Mouse (Mus musculus) 416B (cell line): Measurements from ENCODE around the gene Tmx1.

ENCODE experiments used
- DNase-seq: peaks from one replicate; pipeline ENCODE4 v3.0.0; 2011; ENCODE audit warnings: low read depth

Gene Tmx1

DNA sequence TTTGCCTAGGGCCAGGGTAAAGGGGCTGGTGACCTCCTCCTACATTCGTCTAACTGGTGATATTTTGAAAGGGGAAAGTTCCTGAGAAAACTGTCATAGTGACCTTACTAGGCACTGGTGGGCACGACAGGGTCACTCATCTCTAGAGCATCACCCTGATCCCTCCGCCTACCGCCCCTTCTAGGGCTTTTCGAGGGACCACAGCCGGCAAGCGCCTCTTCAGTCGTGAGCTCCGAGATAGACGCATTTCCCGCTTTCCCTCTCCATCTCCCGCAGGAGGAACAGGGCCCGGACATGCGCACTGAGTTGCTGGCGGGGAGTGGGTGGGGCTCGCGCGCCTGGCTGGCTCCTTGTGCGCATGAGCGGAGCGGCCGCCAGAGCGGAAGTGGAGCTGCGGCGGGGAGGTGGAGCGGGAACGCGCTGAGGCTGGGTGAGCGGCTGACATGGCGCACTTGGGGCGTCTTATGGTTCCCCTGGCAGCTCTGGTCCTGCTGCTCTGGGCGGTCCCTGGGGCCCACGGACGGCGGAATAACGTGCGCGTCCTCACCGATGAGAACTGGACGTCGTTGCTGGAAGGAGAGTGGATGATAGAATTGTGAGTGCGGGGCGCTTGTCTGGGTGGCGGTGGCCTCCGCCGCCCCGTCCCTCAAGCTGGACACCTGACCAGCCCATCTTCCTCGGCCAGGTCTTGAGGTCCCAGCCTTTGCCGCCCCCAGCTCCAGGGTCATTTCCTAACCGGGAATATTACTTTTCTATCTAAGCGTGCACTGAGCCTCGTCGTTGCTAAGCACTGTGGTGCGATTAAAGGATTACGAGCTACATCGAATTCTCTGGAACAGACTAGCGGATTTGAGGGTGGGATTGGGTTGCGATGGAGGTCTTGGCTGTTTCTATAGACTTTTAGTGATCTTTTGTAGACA, at the start of gene Tmx1:
Gene Tmx1, plus strand, starts transcription at position 370 of the 920 bp plus-strand sequence.
- peak; percentile 91 for DNase-seq

DNA sequence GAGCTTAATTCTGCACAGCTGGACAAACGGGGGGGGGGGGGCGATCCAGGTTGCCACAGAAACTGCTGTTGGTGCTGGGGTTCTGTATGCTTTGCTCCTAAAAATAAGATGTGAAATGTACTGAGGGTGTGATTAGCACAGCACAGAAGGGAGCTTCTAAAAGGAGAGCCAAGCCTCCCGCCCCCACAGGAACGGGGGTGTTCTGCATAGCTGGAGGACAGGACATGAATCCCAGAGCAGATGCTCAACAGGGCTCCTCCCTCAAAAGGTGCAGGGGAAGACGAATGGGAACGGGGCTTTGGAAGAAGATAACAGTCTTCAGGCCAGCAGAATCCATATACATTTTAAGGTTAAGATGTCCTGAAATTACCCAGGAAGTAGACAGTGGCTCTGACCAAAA, 48.6 kb upstream of the Tmx1 start:
- no peak for DNase-seq

DNA sequence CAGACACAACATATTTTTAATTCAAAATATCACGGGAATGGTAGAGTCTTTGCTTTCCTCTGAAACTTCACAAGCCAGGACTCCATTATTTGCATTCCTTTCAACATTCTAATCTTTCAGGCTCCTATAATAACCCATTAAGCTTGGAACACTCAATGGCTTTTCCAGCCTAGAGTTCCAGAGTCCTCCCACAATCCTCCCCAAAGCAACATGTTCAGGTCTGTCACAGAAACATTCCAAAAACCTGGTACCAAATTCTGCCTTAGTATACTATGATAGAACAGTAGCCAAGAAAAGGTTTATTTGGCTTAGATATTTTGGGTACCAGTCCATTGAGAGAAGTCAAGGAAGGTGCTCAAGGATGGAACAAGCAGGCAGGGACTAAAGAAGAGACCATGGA, 44.5 kb upstream of the Tmx1 start:
- DNase-seq = no peak

DNA sequence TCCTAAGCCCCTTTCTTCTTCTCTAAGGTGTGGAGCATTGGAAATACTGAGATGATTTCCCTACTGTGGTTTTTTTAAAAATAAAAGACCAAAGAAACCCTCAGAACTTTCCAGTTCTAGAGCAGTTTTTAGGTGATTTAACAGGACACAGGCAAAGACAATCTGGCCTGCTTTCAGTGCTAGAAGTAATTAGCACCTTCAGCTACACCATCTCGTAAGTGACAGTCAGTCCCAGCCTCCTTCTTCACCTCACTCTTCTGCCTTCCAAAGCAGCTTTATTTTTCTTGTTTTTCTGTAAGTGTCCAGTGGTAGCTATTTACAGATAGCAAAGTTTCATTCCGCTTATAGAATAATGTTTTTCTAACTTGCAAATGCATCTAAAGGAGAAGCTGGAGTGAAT, 43.3 kb upstream of the Tmx1 start:
- DNase-seq = no peak

DNA sequence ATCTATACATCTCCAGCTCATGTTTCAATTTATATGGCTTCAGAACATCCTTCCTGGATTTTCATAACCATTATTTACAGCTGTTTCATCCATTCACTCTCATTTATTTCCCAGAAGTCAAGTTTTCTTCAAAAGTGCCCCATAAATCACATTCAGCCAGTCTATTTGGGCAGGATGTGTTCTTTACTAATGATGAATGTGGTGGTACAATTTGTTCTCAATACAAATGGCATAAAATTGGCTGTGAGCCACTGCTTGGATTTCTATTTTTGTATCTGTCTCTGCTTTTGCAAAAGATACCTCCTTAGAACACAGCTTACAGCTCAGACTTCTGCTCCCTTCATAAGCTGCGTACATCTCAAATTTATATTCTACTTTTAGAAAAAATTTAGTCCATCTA, 32.7 kb upstream of the Tmx1 start:
- no peak for DNase-seq

DNA sequence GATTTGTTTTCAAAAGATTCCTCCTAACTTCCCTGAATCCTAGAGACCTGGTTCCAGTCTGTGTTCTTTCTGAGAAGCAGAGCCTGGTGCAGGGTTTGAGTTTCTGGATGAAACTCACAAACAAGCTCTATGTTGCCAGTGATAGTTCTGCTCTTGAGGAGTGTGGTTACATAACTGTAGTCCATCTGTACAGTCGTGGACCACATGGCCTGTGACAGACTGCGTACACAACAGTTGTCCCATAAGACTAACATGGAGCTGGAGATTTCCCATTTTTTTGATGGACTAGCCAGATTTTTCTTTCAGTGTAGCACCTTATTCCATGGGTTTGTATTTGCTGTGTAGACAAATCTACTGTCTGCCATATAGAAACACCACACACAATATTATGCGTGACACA, 31.9 kb upstream of the Tmx1 start:
- no peak for DNase-seq

DNA sequence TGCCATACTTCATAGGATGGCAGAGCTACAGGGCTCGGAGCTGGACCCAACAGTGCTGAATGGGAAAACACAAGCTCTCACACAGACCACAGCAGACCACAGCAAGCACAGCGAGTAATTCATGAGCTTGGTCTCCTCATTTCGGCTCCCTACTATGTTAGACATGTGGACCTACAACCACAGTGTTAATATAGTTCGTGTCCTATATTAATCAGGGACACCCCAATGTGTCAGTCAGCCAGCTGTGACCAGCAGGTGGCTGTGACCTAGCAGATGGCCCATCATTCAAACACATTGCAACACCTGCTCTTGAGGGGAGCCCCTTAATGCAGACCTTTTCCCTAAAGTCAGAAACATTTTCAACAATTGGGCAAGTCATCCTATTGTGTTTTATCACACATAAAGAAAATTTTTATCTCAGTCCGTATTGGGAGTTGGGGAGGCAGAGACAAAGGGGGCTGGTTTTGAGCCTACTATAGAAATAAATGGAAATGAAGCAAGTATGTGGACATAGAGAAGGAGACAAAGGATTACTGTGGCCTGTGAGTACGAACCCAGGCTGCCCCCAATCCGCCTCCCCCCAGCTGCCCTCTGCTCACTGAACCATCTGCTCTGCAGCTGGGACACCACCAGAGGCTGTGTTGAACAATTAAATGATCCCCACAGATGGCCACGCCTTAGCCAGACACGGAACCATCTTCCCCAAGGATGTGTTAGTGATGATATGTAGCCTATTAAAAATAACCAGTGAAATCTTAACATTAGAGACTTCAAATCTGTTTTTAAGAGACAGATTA, 30.4 kb upstream of the Tmx1 start:
- no peak for DNase-seq

DNA sequence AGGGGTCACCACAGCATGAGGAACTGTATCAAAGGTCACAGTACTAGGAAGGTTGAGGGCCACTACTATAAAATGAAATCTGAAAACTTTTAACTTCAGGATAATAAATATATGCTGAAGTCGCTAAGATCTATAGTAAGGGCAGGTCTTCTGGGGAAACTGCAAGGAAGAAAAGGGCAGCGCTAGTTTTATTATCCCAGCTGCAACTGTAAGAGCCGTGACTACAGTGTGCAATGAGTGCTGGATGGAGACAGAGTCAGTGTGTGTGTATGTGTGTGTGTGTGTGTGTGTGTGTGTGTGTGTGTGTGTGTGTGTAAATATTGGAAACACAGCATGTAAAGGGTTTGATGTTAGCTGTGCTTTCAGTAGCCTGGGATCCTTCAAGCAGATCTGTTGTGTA, 25.0 kb upstream of the Tmx1 start:
- no peak for DNase-seq

DNA sequence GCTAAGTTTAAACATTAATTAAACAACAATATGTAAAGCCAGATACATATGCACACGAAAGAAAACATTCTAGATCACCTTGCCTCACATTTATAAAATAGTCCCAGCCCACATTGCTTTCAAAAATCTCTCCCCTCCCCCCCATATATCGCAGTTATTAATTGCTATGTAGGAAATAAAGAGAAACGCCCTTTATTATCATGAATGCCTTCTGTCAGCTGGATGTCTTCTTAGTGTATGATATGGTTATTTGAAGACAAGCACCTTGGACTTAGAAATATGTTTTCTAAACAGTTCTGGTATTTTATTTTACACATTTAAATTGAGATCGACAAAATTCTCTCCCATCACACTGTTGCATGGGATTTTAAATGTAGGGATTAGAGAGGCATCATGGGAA, 23.3 kb upstream of the Tmx1 start:
- DNase-seq = no peak

DNA sequence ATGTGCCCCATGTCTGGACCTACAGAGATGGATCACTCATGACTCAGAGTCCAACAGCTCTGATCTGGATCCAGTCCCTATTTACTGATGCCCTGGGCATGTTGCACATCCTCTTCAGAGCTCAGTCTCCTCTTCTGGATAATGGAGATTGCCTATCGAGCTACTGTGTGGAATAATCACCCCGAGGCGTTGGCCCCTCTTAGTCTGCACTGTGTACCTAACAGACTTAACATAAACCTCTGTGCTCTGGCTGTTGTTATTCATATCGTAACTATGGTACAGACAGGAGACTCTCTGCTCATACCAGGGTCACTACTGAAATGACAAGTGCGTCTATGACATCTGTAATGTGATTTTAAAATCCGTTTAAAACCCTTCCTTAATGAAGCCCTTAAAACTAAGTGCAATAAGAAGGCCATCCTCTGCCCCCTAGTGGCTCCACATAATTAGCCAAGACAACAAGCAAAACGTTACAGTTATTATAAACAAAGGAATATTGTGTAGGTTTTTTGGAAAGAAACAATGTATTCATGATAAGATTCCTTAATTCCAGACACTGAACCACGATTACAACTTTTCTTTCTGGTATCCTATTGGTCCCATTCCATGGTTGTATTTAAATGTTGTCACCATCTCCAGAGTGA, 22.5 kb upstream of the Tmx1 start:
- peak; percentile 75 for DNase-seq

DNA sequence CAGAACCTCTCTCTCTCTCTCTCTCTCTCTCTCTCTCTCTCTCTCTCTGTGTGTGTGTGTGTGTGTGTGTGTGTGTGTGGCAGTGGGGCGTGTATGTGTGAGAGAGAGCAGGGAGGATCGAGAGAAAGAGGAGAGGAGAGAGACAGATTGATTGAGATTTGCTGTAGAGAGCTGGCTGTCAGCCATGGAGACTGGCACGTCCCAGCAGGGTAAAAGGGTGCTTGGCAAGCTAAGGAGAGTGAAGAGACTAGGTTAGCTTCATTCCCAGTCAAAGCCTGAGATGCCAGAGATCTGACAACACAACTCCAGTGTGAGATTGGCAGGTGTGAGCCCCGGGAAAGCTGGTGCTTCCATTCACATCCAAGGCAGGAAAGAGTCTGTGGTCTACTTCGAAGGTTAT, 21.5 kb upstream of the Tmx1 start:
- no peak for DNase-seq

DNA sequence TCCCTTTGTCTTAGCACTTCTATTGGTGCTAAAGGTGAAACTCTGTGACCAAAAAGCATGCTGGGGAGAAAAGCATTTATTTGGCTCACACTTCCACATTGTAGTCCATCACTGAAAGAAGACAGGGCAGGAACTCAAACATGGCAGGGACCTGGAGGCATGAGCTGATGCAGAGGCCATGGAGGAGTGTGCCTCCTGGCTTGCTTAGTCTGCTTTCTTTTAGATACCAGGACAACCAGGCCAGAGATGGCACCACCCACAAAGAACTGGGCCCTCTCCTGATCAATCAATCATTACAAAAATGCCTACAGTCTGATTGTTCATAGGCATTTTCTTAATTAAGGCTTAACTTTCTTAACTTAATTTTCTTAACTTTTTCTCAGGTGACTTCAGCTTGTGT, 2.9 kb upstream of the Tmx1 start:
- no peak for DNase-seq

DNA sequence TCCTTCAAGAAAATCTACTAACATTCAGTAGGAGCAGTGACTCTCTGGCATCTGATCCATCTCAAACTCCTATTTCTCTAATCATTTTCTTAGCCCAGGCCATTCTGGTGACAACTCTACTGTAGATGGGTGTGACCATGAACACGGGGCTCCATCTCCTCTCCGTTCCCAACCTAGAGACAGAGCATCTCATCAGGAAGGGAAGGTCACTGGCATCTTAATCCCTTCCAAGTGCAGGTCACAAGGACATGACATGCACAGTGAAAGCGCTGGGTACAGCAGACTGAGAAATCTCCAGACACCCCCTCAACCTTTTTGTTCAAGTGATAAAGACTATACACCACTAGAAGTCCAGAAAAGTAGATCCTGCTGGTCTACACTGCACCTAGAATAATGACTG, 1.4 kb upstream of the Tmx1 start:
- no peak for DNase-seq

DNA sequence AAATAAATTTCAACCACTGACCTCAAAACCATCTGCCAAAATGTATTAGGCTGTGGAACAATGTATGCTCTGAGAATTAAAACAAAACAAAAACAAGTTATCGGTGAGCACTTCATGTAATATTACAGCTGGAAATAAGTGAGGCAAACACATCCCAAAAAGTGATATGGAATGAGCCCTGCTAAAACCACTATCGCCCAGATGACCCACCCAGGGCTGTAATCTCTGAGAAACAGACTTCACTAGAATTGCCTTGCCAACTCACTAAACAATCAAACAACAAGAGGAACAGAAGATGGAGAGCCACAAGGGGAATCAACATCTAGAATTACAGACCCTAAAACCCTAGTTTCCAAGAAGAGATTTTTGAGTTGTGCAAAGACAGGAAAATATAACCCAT, 752 bp upstream of the Tmx1 start:
- DNase-seq = peak; percentile 50

DNA sequence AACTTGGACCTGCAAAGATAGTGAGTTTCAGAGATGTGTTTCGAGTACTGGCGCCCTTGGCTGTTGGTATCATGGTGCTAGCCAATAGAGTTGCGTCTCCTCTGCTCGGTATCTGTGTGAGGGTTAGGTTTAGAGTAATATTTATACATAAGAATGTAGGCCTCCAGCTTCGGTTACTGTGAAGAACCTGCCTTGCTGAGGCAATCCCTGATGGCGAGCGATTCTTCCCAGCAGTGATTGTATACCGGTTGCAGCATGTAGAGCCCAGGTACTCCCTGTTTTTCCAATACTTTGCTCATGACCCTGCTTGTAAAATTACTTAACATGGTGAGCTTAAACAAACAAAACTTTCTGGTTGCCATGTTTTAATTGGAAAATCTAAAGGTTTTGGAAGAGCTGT, 2.3 kb downstream of the Tmx1 start:
- no peak for DNase-seq

DNA sequence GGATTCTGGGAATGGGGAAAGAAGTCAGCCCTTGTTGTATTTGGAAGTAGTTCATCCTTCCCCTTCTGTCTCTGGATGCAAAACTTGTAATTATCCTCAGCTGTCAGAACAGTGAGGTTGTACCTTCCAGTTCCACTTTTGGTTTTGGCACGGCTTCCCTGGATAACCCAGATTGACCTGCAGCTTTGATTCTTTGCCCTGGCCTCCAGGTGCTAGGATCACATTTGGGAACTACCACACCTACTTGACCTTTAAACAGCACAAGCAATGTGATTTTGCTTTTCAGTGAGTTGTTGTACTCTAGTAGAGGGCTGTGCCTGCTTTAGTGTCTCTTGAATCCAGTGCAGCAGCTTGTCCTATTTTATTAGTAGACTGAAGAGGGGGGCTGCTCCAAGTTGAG, 6.7 kb downstream of the Tmx1 start:
- DNase-seq = no peak

DNA sequence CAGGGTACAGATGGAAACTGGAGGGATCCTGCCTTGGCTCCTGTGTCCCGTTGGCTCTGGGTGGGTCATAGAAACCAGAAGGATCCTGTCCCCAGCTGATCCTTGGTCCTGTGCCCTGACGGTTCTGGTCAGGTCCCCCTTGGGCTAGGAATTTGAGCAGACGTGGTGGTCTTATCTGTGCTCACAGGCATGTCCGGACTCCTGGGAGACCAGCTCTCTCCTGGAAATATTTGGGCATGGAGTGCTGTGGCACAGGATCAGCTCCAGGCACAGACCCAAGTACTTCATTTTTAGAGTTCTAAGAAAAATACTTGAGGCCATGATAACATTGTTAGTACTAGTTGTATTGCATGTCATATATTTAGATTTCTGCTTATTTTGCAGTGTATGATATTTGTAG, 11.1 kb downstream of the Tmx1 start:
- no peak for DNase-seq

DNA sequence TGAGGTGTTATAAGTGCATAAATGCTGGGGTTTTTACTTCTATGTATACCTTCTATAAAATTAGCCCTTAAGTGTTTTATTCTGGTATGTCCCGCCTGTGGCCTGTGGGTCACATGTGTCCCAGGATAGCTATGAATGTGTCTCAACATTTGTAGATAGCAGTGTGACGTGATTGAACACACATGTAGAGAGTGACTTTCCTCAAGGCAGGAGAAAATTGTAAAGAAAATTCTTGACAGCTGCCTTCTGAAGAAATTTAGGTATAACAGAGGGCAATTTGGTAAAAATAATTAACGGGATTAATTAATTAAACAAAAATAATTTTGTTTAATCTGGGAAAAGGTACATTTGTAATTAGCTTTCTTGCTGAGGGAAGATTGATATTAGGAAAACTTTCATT, 22.4 kb downstream of the Tmx1 start:
- DNase-seq = no peak

DNA sequence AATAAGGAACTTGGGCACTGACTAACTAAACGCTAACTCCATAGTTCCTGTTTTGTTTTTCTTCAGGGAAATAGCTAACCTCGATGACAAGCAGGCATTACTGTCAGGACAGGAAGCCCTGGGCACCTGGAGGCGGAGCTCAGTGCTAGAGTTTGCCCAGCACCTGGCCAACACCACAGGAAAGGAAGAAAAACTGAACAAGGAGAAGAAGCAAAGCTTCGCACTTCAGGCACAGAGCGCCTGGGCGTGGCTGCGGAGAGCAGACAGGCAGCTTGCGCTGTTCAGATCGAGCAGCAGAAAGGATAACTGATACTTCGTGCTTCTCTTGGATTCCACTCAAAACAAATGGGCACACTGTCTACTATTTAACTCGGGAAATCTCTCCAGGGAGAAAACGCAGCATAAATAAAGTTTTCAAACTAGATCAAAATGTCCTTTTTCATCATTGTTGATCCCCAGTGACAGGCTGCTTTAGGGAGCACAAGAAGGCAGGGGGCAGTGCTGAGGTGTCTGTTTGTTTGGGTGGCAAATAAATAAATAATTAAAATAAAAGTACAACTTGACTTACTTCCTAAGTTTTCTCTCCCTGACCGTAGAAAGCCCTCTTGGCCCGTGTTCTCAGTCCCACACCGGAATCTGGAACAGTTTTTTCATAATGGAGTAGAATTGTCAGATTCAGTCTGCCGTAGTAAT, 24.1 kb downstream of the Tmx1 start:
- DNase-seq = peak; percentile 31

DNA sequence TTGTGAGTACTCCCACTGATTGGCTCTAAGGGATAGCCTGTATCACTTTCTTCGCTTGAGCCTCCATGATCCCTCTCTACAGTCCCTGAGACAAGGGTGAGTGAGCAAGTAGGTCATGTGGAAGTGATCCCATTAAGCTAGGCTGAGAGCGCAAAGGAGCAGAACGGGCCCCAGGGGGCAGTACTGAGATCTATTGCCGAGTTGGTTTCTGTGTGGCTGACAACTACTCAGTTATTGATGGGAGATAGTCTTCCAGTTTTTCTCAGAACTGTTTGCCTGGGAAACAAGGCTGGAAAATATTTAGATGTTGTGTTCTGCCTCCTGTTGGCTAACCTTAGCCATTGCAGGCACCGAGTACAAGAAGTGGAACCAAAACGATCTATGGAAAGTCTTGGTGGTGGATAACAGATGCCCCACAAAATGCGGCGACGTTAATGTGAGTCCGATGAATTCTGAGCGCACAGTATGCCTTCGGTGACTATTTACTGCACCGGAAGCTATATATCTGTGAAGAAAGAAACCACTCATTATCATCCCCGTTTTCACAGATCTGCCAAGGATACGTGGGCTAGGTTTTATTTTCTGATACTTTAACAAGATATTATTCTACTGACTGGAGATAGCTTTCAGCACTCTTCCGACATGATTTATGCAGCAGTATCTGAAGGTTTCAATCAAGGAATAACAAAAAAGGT, 24.8 kb downstream of the Tmx1 start:
- peak; percentile 61 for DNase-seq

DNA sequence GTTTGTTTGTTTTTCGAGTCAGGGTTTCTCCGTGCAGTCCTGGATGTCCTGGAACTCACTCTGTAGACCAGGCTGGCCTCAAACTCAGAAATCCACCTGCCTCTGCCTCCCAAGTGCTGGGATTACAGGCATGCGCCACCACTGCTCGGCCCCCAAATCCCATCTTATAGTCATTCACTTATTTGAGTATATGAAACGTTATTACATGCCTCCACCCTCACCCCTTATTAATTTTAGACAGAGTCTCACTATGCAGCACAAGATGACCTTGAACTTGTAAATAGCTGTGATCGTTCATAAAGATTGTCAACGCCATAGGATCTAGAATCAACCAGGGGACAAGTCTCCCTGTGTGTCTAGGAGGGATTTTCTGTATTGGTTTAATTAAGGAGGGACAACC, 33.1 kb downstream of the Tmx1 start:
- DNase-seq = no peak
